Mouse (Mus musculus): ENCODE results near the gene 1300017J02Rik.
"Not testable (repeated sequence)": the region's sequence is repeated elsewhere in the genome, so short reads cannot be mapped to it uniquely, and the experiment has no call there.

Gene 1300017J02Rik

DNA sequence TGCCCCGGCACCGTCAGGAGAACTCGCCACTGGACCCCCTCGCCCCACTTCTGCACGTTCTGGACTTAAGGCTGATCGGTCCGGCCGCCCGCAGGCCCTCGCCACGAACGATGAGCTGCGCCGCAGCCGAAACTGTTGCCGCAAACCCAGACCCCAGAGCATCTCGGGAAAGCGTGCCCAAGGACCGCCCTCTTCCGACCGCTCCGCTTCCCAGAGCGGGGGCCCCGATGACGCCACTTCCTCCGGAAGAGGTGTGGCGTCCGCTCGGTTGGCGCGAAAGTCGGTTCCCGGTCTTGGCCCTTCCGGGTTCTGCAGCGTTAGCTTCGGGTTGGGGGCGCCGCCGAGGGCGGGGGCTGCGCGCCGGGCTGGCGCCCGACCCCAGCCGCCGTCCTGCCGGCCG is at the start of gene 1300017J02Rik, which contains the start of gene Topbp1:
Gene 1300017J02Rik, minus strand, starts transcription at position 156 of the 400 bp plus-strand sequence.
Gene Topbp1, plus strand, starts transcription at position 289 of the 400 bp plus-strand sequence.
- DNase-seq (ENCODE audit: low spot score in 2 of 2) = peak; percentile 88 to 95

DNA sequence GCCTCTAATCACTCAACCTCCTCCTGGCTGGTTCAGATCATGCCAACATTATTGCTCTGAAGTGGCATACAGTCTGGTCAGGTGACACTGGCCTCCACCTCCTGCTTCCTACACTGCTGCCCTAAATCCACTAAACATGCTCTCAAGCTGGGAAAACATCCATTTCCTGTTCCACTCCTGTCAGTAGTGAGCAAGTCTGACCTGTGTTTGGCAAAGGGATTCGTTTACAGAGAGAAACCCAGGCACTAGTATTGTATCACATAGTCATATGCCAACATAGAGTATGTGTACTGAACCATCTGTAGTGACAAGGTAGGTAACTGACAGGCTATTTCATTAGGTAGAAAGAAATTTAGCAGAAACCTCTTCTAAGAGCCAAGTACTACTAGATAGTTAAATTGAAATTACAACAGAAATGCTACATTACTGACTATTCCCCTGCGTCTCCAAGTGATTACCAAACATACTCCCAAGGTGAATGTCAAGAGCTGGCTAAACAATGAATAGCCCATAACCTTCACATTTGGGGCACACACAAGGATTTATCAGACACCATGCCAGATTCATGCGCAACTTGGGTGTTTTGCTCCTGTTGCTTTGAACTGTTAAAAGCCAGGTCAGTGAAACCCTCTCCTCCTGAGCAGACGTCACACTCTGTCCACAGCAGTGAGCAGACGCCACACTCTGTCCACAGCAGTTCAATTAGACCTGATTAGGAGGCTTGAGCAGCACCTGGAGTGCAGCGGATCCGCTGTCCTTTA is 48.8 kb upstream of the 1300017J02Rik start:
- not testable (repeated sequence) for DNase-seq (ENCODE audit: low spot score in 2 of 2)

DNA sequence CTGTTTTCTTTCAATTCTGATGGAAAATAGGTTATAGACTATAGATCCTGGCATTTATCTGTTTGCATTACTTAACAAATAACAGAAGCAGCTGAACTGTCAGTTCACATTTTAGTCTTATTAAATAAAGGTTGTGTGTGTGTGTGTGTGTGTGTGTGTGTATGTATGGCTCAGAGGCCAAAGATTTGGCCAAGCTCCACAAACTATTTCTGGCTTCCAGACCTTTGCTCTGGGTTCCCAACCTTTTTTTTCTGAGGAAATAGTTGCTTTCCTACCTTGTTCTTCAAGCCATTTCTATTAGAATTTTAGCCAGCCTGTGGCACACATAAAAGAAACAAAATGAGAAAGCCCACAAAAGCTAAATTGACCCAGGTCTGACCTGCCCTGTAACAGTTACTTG is 43.9 kb upstream of the 1300017J02Rik start:
- DNase-seq (ENCODE audit: low spot score in 2 of 2) = no peak

DNA sequence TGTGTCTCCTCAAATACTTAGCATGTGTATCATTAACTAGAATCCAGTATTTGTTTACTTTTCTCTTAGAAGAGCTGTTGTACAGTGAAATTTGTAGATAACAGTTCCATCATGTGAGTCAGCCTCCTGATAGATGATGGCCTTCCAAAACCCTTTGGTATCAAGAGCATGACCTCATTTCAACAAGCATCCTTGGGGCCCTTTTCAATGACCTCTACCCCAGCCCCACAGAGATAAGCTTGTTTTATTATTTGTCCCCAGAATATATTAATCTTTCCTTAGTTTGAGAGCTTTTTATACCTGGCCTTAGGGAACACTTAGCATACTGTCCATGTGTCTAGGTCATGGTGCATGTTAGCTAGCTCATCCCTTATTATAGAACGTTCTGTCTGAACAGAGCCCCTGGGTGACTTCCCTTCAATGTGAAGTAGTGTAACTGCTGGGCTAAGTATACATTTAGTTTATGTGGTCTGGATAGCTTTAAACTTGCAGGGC is 43.2 kb upstream of the 1300017J02Rik start:
- DNase-seq (ENCODE audit: low spot score in 2 of 2) = no peak

DNA sequence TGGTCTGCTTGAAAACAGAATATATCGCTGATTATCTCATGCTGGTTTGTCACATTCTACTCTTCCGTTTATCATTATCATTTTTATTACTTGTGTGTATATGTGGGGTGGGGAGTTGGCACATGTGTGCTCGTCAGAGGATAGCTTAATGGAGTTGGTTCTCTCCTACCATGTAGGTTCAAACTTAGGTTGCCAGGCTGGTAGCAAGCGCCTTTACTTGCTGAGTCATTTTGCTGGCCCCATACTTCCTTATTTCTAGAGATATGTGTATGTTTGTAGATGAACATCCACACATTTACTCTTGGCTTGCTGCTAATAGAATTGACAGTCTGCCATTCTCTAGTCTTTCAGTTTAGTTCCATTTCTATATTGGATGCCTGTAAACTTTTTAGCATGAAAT is 42.2 kb upstream of the 1300017J02Rik start:
- no peak for DNase-seq (ENCODE audit: low spot score in 2 of 2)

DNA sequence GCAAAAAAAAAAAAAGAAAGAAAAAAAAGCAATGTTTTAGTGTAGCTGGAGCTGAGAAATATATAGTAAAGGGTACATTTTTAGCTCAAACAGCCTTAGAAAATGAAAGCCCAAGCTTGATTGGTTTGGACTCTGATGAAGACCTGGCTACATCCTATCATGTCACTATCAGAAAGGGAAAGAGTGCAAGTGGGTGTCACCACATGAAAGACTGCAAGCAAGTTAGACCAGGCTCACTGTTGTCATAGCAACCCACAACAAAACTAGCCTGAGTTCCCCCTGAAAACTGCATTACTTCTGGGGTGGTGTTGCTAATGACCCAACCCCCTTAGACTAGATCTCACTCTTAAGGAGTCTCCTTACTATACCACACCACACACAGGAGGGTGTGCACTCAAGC is 32.0 kb upstream of the 1300017J02Rik start:
- DNase-seq (ENCODE audit: low spot score in 2 of 2) = no peak

DNA sequence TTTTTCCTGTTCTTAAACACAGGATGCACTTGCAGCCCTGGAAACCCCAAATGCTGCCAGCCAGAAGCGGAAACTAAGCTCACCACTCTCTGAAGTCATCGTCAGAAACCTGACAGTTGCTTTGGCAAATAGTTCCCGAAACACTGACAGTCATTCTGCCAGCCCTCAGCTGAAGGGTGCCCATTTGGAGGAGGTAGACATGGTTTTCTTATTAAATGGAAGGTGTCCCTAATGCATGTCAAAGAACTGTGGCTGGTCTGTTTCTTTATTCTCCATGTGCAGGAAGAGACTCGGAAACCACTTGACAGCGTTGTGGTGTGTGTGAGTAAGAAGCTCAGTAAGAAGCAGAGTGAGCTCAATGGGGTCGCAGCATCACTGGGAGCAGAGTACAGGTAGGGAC is 27.8 kb upstream of the 1300017J02Rik start:
- DNase-seq (ENCODE audit: low spot score in 2 of 2) = no peak

DNA sequence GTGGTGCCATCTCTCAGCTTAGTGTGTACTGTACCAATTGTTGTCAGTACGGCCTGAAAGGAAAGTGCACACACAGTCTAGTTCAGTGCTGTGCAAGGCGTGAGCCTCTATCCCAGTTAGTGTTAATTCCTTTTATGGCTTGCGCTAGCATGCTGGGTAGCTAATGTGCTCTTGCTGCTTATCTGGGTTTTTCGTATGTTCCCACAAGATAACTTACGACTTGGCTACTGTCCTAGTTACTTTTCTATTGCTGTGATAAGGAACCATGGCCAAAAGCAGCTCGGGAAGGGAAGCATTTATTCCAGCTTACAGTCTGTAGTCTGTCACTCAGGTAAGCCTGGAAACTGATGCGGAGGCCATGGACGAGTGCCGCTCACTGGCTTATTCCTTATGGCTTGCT is 21.6 kb upstream of the 1300017J02Rik start:
- no peak for DNase-seq (ENCODE audit: low spot score in 2 of 2)

DNA sequence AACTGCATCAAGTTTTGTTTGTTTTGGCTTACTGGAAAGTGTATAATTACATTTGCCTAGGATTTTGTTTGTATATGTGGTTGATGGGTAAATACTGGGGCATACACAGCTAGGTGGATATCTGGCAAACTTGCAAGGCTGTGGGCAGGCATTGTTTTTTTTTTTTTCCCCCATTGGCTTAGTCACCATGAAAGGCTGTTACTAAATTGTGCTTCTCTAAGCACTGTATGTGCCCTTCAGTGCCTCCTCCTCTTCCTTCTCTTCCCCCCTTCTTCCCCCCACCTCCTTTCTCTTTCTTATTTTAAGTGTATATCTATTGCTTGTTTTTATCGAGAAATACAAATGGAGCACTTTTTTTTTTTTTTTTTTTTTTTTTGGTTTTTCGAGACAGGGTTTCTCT is 19.8 kb upstream of the 1300017J02Rik start:
- DNase-seq (ENCODE audit: low spot score in 2 of 2) = no peak

DNA sequence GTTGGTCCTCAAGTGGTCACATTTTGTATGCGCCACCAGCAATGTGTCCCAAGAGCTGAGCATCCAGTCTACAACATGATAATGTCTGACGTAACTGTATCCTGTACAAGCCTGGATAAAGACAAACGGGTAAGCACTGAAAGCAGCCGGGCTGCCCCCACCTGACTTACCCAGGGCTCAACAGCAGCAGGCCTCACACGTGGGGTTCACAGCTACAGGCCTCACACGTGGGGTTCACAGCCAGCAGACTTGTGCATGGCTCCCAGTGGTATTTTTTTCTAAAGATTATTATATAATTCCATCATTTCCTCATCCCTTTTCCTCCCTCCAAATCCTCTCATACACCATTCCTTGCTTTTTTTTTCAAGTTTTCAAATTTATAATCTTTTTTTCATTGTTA is 5.0 kb upstream of the 1300017J02Rik start:
- no peak for DNase-seq (ENCODE audit: low spot score in 2 of 2)

DNA sequence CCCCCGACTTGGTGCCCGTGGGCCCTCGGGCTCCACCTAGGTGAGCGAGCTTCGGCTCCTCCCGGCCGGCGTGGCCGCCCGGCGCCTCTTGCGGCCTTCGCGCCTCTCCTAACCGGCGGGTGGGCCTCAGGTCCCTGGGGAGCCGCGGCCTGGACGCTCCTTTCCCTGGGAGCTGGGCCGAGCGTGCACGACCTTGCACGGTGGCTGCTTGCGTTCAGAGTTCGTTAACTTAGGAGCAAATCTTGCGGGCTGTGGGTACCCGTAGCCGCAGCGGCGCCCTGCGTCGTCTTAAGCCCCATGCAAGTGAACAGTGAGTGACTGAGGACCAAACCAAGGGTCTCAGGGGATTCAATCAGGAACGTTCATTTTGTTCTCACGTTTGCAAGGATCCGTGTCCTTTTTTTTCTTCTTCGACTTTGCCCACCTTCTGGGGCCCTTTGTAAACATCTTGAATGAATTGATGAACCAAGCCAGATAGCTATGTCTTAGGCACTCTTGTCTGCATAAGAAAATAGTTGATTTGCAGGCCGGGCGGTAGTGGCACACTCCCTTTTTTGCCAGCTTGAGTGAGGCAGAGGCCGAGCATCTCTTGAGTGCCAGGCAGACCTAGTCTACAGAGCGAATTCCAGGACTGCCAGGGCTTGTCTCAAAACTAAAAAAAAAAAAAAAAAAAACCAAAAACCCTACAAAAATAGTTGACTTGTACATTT is 605 bp upstream of the 1300017J02Rik start:
- DNase-seq (ENCODE audit: low spot score in 2 of 2) = no peak

DNA sequence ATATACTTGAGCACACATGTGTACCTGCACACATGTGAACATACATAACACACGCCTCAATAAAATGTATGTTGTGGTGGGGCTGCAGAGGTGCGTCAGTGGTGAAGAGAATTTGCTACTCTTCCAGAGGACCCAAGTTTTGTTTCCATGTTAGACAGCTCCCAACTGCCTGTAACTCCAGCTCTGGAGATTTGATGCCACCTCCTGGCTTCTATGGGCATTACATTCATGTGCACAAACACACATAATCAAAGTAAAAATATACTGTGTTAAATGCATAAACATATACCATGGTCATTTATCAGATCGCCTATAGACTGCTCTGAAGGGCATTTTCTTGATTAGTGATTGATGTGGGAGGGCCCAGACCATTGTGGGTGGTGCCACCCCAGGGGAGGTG is 2.2 kb downstream of the 1300017J02Rik start:
- DNase-seq (ENCODE audit: low spot score in 2 of 2) = peak in 1 of 2 experiments; percentile 22

DNA sequence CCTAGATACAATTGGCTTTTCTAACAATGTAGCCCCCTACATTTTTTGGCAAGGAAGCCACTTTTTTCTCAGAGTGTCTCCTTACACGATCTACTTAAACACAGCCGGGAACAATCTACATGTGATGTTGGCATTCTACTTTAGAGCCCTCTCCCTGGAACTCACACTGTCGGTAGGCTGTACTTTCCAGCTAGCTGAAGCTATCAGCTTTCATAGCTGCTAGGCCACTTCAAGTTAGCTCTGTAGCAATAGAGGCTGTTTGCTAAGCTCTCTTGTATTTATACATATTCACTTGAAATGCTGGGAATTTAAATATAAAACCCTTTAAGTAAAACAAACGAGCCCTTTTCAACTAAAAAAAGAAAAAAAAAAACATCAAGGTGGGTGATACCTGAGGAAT is 2.6 kb downstream of the 1300017J02Rik start:
- DNase-seq (ENCODE audit: low spot score in 2 of 2) = peak in 1 of 2 experiments; percentile 9

DNA sequence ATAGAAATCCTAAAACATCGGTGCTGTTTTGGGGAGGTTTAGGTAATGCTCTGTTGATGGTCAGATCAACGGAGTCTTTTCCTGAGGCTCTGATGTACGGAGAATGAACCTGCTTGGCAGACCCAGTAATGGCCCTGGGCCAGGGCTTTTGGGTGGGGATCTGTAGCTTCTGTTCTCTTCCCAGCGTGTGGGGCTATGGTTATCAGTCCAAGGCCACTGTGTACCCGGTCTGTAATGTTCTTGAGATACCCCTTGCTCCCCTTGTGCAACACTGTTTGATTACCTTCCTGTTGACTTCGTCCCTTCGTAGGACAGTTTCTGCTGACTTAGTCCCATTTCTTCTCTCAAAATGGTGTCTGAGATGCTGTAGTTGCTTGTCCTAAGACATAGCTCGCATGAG is 3.8 kb downstream of the 1300017J02Rik start:
- DNase-seq (ENCODE audit: low spot score in 2 of 2) = no peak

DNA sequence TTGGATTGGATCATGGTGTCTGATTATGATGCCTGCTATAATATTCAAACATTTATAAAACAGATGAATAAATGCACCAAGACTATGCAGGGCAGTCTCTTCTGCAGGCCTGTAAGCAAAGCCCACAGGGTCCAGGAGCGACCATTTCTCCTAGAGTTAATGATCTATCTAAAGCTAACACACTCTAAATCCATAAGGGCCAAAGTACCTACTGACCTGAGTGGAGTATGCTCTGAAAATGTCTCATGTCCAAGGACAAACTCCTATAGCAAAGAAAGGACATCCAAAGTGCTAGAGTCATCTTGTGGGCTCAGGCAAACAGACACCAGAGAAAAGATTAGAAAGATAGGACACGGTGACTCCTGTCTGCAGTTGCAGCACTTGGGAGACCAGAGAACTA is 10.4 kb downstream of the 1300017J02Rik start:
- DNase-seq (ENCODE audit: low spot score in 2 of 2) = no peak

DNA sequence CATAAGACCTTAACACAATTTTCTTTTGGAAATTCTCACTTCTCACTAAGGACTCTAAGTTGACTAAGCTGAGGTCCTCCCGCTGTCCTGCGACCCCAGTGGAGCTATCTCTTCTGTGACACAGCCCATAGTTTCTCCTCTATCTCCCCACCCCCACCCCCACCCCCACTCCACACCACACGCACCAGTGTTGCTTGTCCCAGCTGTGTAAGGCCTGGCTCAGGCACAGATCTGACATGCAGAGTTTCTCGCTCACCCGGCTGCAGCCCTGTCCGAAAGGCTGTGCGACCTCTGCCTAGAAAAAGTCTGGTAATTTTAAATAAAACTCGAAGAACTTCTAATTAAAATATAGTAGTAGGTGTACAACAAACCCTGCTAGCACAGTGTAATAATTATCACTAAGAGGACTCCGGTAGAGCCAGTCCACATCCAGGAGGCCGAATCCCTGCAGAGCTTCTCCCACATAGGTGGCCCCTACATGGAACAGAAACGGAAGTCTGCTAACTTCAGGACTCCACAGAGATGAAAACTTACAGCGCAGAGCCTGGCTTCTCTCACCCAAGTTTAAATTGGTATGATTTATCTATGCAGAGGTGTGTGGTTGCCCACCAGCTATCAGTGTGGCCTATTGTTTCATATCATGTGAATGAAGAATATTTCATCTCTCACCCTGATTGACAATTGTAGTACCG is 16.2 kb downstream of the 1300017J02Rik start:
- peak in 1 of 2 experiments; percentile 17 for DNase-seq (ENCODE audit: low spot score in 2 of 2)

DNA sequence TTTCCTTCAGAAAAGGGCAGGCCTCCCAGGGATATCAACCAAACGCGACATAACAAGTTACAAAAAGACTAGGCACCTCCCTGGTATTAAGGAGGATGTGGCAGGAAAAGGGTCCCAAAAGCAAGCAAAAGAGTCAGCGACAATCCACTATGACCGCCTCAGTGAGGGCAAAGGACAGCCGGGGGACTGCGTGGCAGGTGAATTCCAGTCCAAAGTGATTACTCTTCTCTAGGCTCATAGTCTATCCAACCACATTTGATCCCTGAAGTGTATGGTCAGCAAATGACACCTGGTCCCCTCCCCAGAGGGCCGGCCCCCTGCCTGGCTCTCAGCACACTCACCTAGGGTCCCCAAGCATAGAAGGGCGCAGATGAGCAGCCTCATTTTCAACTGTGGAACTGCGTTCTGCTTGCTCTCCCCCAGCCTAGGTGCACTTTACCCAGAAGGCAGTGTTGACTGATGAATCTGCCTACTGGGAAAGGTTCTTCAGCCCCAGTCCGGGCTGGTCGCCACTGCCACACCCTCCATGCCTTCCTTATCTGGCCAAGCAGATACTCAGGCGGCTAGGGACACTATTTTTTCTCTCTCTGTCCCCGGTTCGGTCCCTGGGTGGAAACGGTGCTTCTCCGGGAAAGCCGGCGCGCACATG is 16.9 kb downstream of the 1300017J02Rik start:
- peak in 1 of 2 experiments; percentile 40 for DNase-seq (ENCODE audit: low spot score in 2 of 2)

DNA sequence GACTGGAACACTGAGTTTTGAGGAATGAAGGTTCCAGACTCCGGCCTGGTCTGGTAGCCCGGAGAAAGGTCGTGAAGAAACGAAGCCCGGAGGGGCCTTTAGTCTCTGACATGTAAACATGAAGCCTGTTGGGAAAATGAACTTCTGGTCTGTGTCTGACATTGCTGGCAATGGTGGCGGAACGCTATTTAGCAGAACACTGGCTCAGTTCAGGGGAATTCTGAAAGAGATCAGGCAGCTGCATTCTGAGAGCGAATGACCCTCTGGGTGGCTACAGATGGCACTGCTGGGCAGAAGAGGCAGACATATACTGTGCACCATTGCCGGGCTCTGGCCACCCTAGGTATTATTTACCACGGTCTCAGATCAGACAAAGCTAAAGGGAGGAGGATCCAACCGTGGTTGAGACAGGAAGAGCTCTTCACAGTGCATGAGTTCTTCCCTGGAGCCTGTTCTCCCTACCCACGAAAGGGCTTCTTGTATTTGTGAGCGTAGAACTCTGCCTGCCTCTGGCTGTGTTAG is 17.9 kb downstream of the 1300017J02Rik start:
- peak in 1 of 2 experiments; percentile 56 for DNase-seq (ENCODE audit: low spot score in 2 of 2)

DNA sequence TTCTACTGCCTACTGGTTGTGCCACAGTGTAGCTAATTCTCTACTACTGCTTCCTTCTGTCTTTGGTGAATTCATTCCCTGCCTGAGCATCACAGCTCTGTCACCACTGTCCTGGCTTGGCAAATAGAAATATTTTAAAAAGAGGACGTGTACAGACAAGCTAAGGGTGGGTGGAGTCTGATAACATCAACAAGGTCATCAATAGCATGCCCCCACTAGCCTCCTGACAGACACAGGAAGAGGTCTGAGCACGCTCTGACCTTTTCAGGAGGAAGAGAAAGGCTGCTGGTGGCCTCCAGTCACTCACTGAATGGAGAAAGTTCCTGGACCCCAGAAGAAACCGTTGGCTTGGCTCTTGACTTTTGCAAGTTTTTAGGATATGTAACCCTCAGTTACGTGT is 18.5 kb downstream of the 1300017J02Rik start:
- peak in 1 of 2 experiments; percentile 29 for DNase-seq (ENCODE audit: low spot score in 2 of 2)

DNA sequence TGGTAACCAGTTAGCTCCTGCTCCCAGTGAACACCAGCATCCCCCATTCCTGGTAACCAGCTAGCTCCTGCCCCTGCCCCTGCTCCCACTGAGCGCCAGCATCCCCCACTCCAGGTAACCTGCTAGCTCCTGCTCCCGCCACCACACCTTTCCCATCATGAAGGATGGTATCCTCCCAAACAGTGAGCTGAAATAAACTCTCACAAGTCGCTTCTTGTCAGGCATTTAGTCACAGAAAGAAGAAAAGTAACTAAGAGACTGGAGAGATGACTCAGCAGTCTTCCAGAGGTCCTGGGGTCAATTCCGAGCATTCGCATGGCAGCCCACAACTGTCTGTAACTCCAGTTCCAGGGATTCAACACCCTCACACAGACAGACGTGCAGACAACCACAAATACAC is 28.0 kb downstream of the 1300017J02Rik start:
- DNase-seq (ENCODE audit: low spot score in 2 of 2) = no peak

DNA sequence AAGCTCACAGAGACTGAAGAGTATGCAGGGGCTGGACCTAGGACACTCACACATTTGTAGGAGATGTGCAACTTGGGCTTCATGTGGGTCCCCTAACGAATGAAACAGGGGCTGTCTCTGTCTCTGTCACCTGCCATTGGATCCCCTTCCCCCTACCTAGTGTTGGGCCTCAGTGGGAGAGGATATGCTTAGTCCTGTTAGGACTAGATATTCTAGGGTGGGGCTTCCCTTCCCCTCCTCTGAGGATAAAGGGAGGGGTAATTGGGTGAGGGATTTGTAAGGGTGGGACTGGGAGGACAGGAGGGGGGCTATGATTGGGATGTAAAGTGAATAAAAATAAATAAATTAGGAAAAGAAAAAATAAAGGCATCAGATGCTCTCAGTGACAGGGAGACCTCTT is 29.2 kb downstream of the 1300017J02Rik start:
- DNase-seq (ENCODE audit: low spot score in 2 of 2) = no peak

DNA sequence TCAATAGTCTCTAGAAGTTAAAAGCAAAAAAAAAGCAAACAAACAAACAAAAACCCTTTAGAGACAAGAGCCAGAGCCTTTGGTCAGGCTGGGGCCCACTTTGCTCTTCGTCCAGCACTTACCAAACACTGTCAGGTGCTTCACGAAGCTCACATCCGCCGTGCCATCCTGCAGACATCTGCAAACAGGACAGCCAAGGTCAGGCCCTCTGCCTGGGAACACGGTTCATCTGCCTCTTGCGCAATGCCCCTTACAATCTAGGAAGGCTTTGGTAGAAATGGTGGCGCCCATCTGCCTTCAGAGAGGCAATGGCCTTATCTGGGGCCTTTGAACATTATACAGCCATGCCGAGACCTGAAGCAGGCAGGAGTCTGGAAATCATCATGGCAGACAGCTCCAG is 30.1 kb downstream of the 1300017J02Rik start:
- no peak for DNase-seq (ENCODE audit: low spot score in 2 of 2)
